Comparison of ENCODE assay signal across 18 mouse cellular contexts in genomic region chr10:59992024-59992423, GRCm38 (mm10). TPM values are rescaled to one million over a fixed set of nuclear protein-coding genes. Genes with fewer than 3 reads are reported as not detected.
DNase-seq lines count a peak whose midpoint lies in the region; ATAC-seq and TF ChIP-seq lines count a peak whose summit lies in the region.
"Had no signal": no experiment of that assay in that cellular context is flagged by ENCODE, and none has a peak within 500 bp of the region (broad histone marks: within the 10 kb centered on the region; RNA-seq: fewer than 3 reads in every experiment).

No protein-coding gene starts in this region.

- ATAC-seq in heart, embryonic 16.5 days (replicated peaks; ENCODE audit: extremely low read depth, insufficient read depth, low FRiP score): no peak
- peak; percentile 31; the same call in 1 of the 2 replicates for ATAC-seq in intestine, embryonic 16.5 days
- no peak for ATAC-seq in intestine, embryonic 15.5 days
- ATAC-seq in liver, postnatal 0 days: no peak
- ATAC-seq: forebrain, embryonic 16.5 days had no signal

- peak overlapping the region; percentile 65 for H3K27ac ChIP-seq in gastrocnemius, adult 2 months
- H3K27ac ChIP-seq in heart, embryonic 16.5 days (ENCODE audit: low read length): peak overlapping the region; percentile 5; the same call in 1 of the 2 replicates
- H3K27ac ChIP-seq in heart, embryonic 10.5 days: no peak overlapping the region
- H3K27ac ChIP-seq in intestine, embryonic 16.5 days (ENCODE audit: low read length): no peak overlapping the region
- H3K27ac ChIP-seq in intestine, embryonic 15.5 days: no peak overlapping the region
- peak overlapping the region; percentile 65; the same call in 1 of the 2 replicates for H3K27ac ChIP-seq in liver, adult 2 months (replicated peaks; ENCODE audit: insufficient read depth, low read depth, low read length)
- no peak overlapping the region for H3K27ac ChIP-seq in liver, postnatal 0 days (ENCODE audit: low read depth)
- H3K27ac ChIP-seq: embryonic facial prominence, embryonic 12.5 days; forebrain, embryonic 12.5 days; heart, embryonic 13.5 days; hindbrain, embryonic 15.5 days had no signal

- peaks cover 40% of the 10 kb centered on the region for H3K4me1 ChIP-seq in heart, embryonic 16.5 days (ENCODE audit: control insufficient read depth, insufficient read depth, low read length)
- peaks cover 19% of the 10 kb centered on the region for H3K4me1 ChIP-seq in heart, embryonic 10.5 days
- H3K4me1 ChIP-seq in intestine, embryonic 16.5 days (ENCODE audit: control insufficient read depth, insufficient read depth, low read length): no peaks in the 10 kb centered on the region
- no peaks in the 10 kb centered on the region for H3K4me1 ChIP-seq in intestine, embryonic 15.5 days (replicated peaks)
- peaks cover 12% of the 10 kb centered on the region for H3K4me1 ChIP-seq in liver, adult 2 months (ENCODE audit: control insufficient read depth, insufficient read depth, low read length)
- no peaks in the 10 kb centered on the region for H3K4me1 ChIP-seq in liver, postnatal 0 days (ENCODE audit: insufficient read depth)
- H3K4me1 ChIP-seq: embryonic facial prominence, embryonic 12.5 days; forebrain, embryonic 12.5 days had no signal

- H3K4me2 ChIP-seq in heart, embryonic 16.5 days (ENCODE audit: low read depth, low read length): no peak overlapping the region
- H3K4me2 ChIP-seq in intestine, embryonic 16.5 days (ENCODE audit: low read depth, low read length): no peak overlapping the region
- no peak overlapping the region for H3K4me2 ChIP-seq in intestine, embryonic 15.5 days (replicated peaks)
- no peak overlapping the region for H3K4me2 ChIP-seq in liver, postnatal 0 days (ENCODE audit: low read depth, low read length)
- H3K4me2 ChIP-seq: embryonic facial prominence, embryonic 12.5 days; forebrain, embryonic 12.5 days; heart, embryonic 13.5 days; hindbrain, embryonic 15.5 days had no signal

- no peaks in the 10 kb centered on the region for H3K27me3 ChIP-seq in heart, embryonic 16.5 days (ENCODE audit: control insufficient read depth, insufficient read depth, low read length)
- H3K27me3 ChIP-seq in heart, embryonic 10.5 days (ENCODE audit: insufficient read depth, poor library complexity, severe bottlenecking): peaks cover 6% of the 10 kb centered on the region; the same call in 1 of the 2 replicates
- H3K27me3 ChIP-seq in intestine, embryonic 16.5 days (replicated peaks; ENCODE audit: control insufficient read depth, insufficient read depth, low read length): no peaks in the 10 kb centered on the region
- H3K27me3 ChIP-seq in intestine, embryonic 15.5 days (replicated peaks): no peaks in the 10 kb centered on the region
- H3K27me3 ChIP-seq in liver, adult 2 months (ENCODE audit: control insufficient read depth, insufficient read depth, low read length): no peaks in the 10 kb centered on the region
- no peaks in the 10 kb centered on the region for H3K27me3 ChIP-seq in liver, postnatal 0 days (ENCODE audit: insufficient read depth, low read length)
- H3K27me3 ChIP-seq: embryonic facial prominence, embryonic 12.5 days; forebrain, embryonic 12.5 days; heart, embryonic 13.5 days; hindbrain, embryonic 15.5 days had no signal

- H3K79me2 ChIP-seq in liver, adult 2 months (ENCODE audit: control insufficient read depth, insufficient read depth, low read length): no peaks in the 10 kb centered on the region; the same call in 1 of the 2 replicates

- no peak for DNase-seq in gastrocnemius, adult 2 months
- DNase-seq in gastrocnemius, postnatal 25 days: no peak
- no peak for DNase-seq in heart, embryonic 10.5 days (ENCODE audit: low spot score)
- DNase-seq in liver, adult 2 months (ENCODE audit: extremely low read depth, low read depth, low spot score): no peak
- DNase-seq in liver, postnatal 0 days: no peak
- DNase-seq: cerebellum, adult 11 months; cerebellum, adult 8-10 months; cerebellum, postnatal 14 days; embryo, embryonic 11 days; gastrocnemius, postnatal 14 days had no signal

- intact Hi-C loops in gastrocnemius, adult 2 months (cut with DNase I): no loop called here

- TF ChIP-seq POLR2A in liver, adult 2 months (IDR thresholded peaks at IDR 0.05; ENCODE audit: extremely low read depth, insufficient read depth, low read length): no peak

- TF ChIP-seq EP300 in liver, postnatal 0 days (IDR thresholded peaks at IDR 0.05; ENCODE audit: low read depth): no peak

- WGBS in heart, embryonic 16.5 days: 64% methylated on average over 8 of the region's 8 CpGs
- WGBS in heart, embryonic 10.5 days: 69% methylated on average over 8 of the region's 8 CpGs
- WGBS in intestine, embryonic 16.5 days: 85% methylated on average over 8 of the region's 8 CpGs
- WGBS in intestine, embryonic 15.5 days: 79% methylated on average over 8 of the region's 8 CpGs
- WGBS in liver, adult 2 months: 90% methylated on average over 8 of the region's 8 CpGs
- WGBS in liver, postnatal 0 days (ENCODE audit: insufficient replicate concordance): 75% methylated on average over 8 of the region's 8 CpGs

- no peaks in the 10 kb centered on the region for H3K9me3 ChIP-seq in heart, embryonic 16.5 days (replicated peaks; ENCODE audit: control insufficient read depth, low read length)
- no peaks in the 10 kb centered on the region for H3K9me3 ChIP-seq in heart, embryonic 10.5 days
- H3K9me3 ChIP-seq in intestine, embryonic 16.5 days (ENCODE audit: control insufficient read depth, low read length): no peaks in the 10 kb centered on the region
- H3K9me3 ChIP-seq in intestine, embryonic 15.5 days: no peaks in the 10 kb centered on the region
- no peaks in the 10 kb centered on the region for H3K9me3 ChIP-seq in liver, postnatal 0 days (ENCODE audit: low read length)
- H3K9me3 ChIP-seq: embryonic facial prominence, embryonic 12.5 days; forebrain, embryonic 12.5 days; heart, embryonic 13.5 days; hindbrain, embryonic 15.5 days had no signal

- no peak overlapping the region for H3K4me3 ChIP-seq in gastrocnemius, adult 2 months
- H3K4me3 ChIP-seq in heart, embryonic 16.5 days (ENCODE audit: low read length): no peak overlapping the region
- H3K4me3 ChIP-seq in heart, embryonic 10.5 days: no peak overlapping the region
- no peak overlapping the region for H3K4me3 ChIP-seq in intestine, embryonic 16.5 days (ENCODE audit: low read length)
- no peak overlapping the region for H3K4me3 ChIP-seq in intestine, embryonic 15.5 days (replicated peaks)
- H3K4me3 ChIP-seq in liver, adult 2 months (ENCODE audit: insufficient read depth, low read depth, low read length): no peak overlapping the region
- no peak overlapping the region for H3K4me3 ChIP-seq in liver, postnatal 0 days (ENCODE audit: low read depth, low read length)
- H3K4me3 ChIP-seq: embryonic facial prominence, embryonic 12.5 days; forebrain, embryonic 12.5 days; heart, embryonic 13.5 days; hindbrain, embryonic 15.5 days had no signal

- H3K36me3 ChIP-seq in heart, embryonic 16.5 days (ENCODE audit: control insufficient read depth, insufficient read depth): peaks cover 44% of the 10 kb centered on the region
- peaks cover 68% of the 10 kb centered on the region for H3K36me3 ChIP-seq in heart, embryonic 10.5 days
- peaks cover 26% of the 10 kb centered on the region for H3K36me3 ChIP-seq in intestine, embryonic 16.5 days (ENCODE audit: control insufficient read depth, insufficient read depth, low read length)
- H3K36me3 ChIP-seq in intestine, embryonic 15.5 days: peaks cover 30% of the 10 kb centered on the region
- peaks cover 47% of the 10 kb centered on the region for H3K36me3 ChIP-seq in liver, adult 2 months (ENCODE audit: control insufficient read depth, insufficient read depth, low read length)
- peaks cover 63% of the 10 kb centered on the region for H3K36me3 ChIP-seq in liver, postnatal 0 days (replicated peaks; ENCODE audit: insufficient read depth, low read length)

- TF ChIP-seq CTCF in gastrocnemius, adult 2 months (IDR thresholded peaks at IDR 0.05): no peak
- TF ChIP-seq CTCF in liver, adult 2 months (IDR thresholded peaks at IDR 0.05; ENCODE audit: low read depth, low read length): no peak
- TF ChIP-seq CTCF in liver, postnatal 0 days (IDR thresholded peaks at IDR 0.05; ENCODE audit: low read depth): no peak

- no peak overlapping the region for H3K9ac ChIP-seq in heart, embryonic 16.5 days (ENCODE audit: low read length)
- no peak overlapping the region for H3K9ac ChIP-seq in intestine, embryonic 16.5 days (ENCODE audit: low read depth, low read length)
- H3K9ac ChIP-seq in intestine, embryonic 15.5 days: no peak overlapping the region
- no peak overlapping the region for H3K9ac ChIP-seq in liver, adult 2 months (ENCODE audit: low read depth, low read length)
- no peak overlapping the region for H3K9ac ChIP-seq in liver, postnatal 0 days (replicated peaks)
- H3K9ac ChIP-seq: embryonic facial prominence, embryonic 12.5 days; forebrain, embryonic 12.5 days; hindbrain, embryonic 15.5 days had no signal

RNA-seq across cellular contexts. Expression of gene Ascc1, which starts 10.6 kb away (rescaled TPM):
- 10 to 100 TPM; 13.6 to 14.6 TPM for total RNA-seq in gastrocnemius, adult 2 months (2021)
- total RNA-seq in gastrocnemius, postnatal 25 days (2021): 10 to 100 TPM; 11.4 to 12.0 TPM
- polyA plus RNA-seq in heart, embryonic 16.5 days (2015; fragmentation: Nextera tagmentation; extraction: Ambion mirVana): 41.9 and 44.1 TPM in 2 replicates
- polyA plus RNA-seq in heart, embryonic 10.5 days (2016; fragmentation: Nextera tagmentation; extraction: Ambion mirVana): 33.0 and 36.2 TPM in 2 replicates
- polyA plus RNA-seq in intestine, embryonic 16.5 days (2015; fragmentation: Nextera tagmentation; extraction: Ambion mirVana): 47.2 and 47.3 TPM in 2 replicates
- polyA plus RNA-seq in intestine, embryonic 15.5 days (2015; fragmentation: Nextera tagmentation; extraction: Ambion mirVana): 45.2 and 45.3 TPM in 2 replicates
- total RNA-seq in liver, adult 2 months (2014; rRNA removed): 8.5 and 10.8 TPM in 2 replicates
- 12.9 and 15.6 TPM in 2 replicates for polyA plus RNA-seq in liver, adult 2 months (2012; rRNA removed)
- polyA plus RNA-seq in liver, postnatal 0 days (2015; fragmentation: Nextera tagmentation; extraction: Ambion mirVana): 14.1 and 14.7 TPM in 2 replicates

RNA-seq across cellular contexts. Expression of gene Anapc16, which starts 10.9 kb away (rescaled TPM):
- 10 to 100 TPM; 49.5 to 50.7 TPM for total RNA-seq in gastrocnemius, adult 2 months (2021)
- 10 to 100 TPM; 40.7 to 40.9 TPM for total RNA-seq in gastrocnemius, postnatal 25 days (2021)
- polyA plus RNA-seq in heart, embryonic 16.5 days (2015; fragmentation: Nextera tagmentation; extraction: Ambion mirVana): 89.3 and 90.1 TPM in 2 replicates
- 93.3 and 94.6 TPM in 2 replicates for polyA plus RNA-seq in heart, embryonic 10.5 days (2016; fragmentation: Nextera tagmentation; extraction: Ambion mirVana)
- polyA plus RNA-seq in intestine, embryonic 16.5 days (2015; fragmentation: Nextera tagmentation; extraction: Ambion mirVana): 94.0 and 97.8 TPM in 2 replicates
- polyA plus RNA-seq in intestine, embryonic 15.5 days (2015; fragmentation: Nextera tagmentation; extraction: Ambion mirVana): 99.9 and 101 TPM in 2 replicates
- total RNA-seq in liver, adult 2 months (2014; rRNA removed): 22.8 and 28.1 TPM in 2 replicates
- 48.9 and 50.4 TPM in 2 replicates for polyA plus RNA-seq in liver, adult 2 months (2012; rRNA removed)
- polyA plus RNA-seq in liver, postnatal 0 days (2015; fragmentation: Nextera tagmentation; extraction: Ambion mirVana): 37.3 and 37.7 TPM in 2 replicates

RNA-seq across cellular contexts. Expression of gene Ddit4, which starts 40.4 kb away (rescaled TPM):
- 100 to 1,000 TPM in 1 of 2 experiments, 10 to 100 TPM in 1; 15.4 to 183 TPM for total RNA-seq in gastrocnemius, adult 2 months (2021)
- total RNA-seq in gastrocnemius, postnatal 25 days (2021): 10 to 100 TPM in 1 of 2 experiments, 1 to 10 TPM in 1; 8.6 to 11.4 TPM
- 29.0 and 31.9 TPM in 2 replicates for polyA plus RNA-seq in heart, embryonic 16.5 days (2015; fragmentation: Nextera tagmentation; extraction: Ambion mirVana)
- 17.6 and 32.8 TPM in 2 replicates for polyA plus RNA-seq in heart, embryonic 10.5 days (2016; fragmentation: Nextera tagmentation; extraction: Ambion mirVana)
- 28.6 and 33.1 TPM in 2 replicates for polyA plus RNA-seq in intestine, embryonic 16.5 days (2015; fragmentation: Nextera tagmentation; extraction: Ambion mirVana)
- polyA plus RNA-seq in intestine, embryonic 15.5 days (2015; fragmentation: Nextera tagmentation; extraction: Ambion mirVana): 35.4 and 35.7 TPM in 2 replicates
- 5.2 and 8.8 TPM in 2 replicates for total RNA-seq in liver, adult 2 months (2014; rRNA removed)
- 13.6 and 16.4 TPM in 2 replicates for polyA plus RNA-seq in liver, adult 2 months (2012; rRNA removed)
- 3.6 and 5.2 TPM in 2 replicates for polyA plus RNA-seq in liver, postnatal 0 days (2015; fragmentation: Nextera tagmentation; extraction: Ambion mirVana)

Comparison
In these comparisons a context has a peak if more than half of its experiments do, and no peak if none do; other contexts are left out.
1. H3K27ac ChIP-seq: peak in gastrocnemius, adult 2 months (single experiment), heart, embryonic 16.5 days (single experiment) and liver, adult 2 months (single experiment); none in heart, embryonic 10.5 days (single experiment), intestine, embryonic 16.5 days (single experiment), intestine, embryonic 15.5 days (single experiment) and liver, postnatal 0 days (single experiment).